Mouse (Mus musculus) liver, embryonic 14.5 days (tissue): Measurements from ENCODE around the gene Oas1e. TPM values are rescaled to one million over a fixed set of nuclear protein-coding genes. Genes with fewer than 3 reads are reported as not detected.
"Not testable (repeated sequence)": the region's sequence is repeated elsewhere in the genome, so short reads cannot be mapped to it uniquely, and the experiment has no call there.

Experiments
- ATAC-seq: fragments of 200-750 bp; cut with Nextera tagmentation; 2 replicates; pipeline ENCODE4 v1.8.0; 2017; ENCODE audit warnings: moderate number of reproducible peaks, mild to moderate bottlenecking, moderate library complexity; ENCODE audit not compliant: insufficient read depth
- DNase-seq, 3 experiments: peaks; one replicate each; pipeline ENCODE4 v3.0.0-alpha.2; 2012 to 2013; ENCODE audit warnings: low read depth in 3 of 3, low spot score in 3 of 3
- H3K27ac ChIP-seq: fragments of 300-500 bp; sonication (generic); 2 replicates; pipeline ENCODE4 v1.5.1; 2014; ENCODE audit warnings: moderate library complexity, mild to moderate bottlenecking, control low read depth, inconsistent platforms
- H3K27me3 ChIP-seq: fragments of 300-500 bp; sonication (generic); 2 replicates; pipeline ENCODE4 v1.6.1; 2014; ENCODE audit warnings: mild to moderate bottlenecking, low read length, moderate library complexity; ENCODE audit not compliant: control insufficient read depth, insufficient read depth
- H3K36me3 ChIP-seq: fragments of 300-500 bp; sonication (generic); replicated peaks from 2 replicates; pipeline ENCODE4 v1.6.1; 2014; ENCODE audit warnings: low read depth; ENCODE audit not compliant: control insufficient read depth, insufficient read depth
- H3K4me1 ChIP-seq, 2 experiments: fragments of 200-500 bp in 1 of 2; fragments of 300-500 bp in 1 of 2; sonication (generic) in 1 of 2; replicated peaks; 2 replicates each; pipeline ENCODE4 v1.6.1; 2012 to 2014; ENCODE audit warnings: antibody characterized with exemption in 1 of 2, inconsistent platforms in 1 of 2, low read length in 1 of 2; ENCODE audit not compliant: control insufficient read depth in 2 of 2, insufficient read depth in 2 of 2
- H3K4me2 ChIP-seq: fragments of 300-500 bp; sonication (generic); 2 replicates; pipeline ENCODE4 v1.6.1; 2014; ENCODE audit warnings: low read depth, mild to moderate bottlenecking, control low read depth, moderate library complexity
- H3K4me3 ChIP-seq, 2 experiments: fragments of 200-500 bp in 1 of 2; fragments of 300-500 bp in 1 of 2; sonication (generic) in 1 of 2; 2 replicates each; pipeline ENCODE4 v1.5.1; 2012 to 2014; ENCODE audit warnings: low read depth in 2 of 2, low read length in 2 of 2, mild to moderate bottlenecking in 2 of 2, control low read depth in 1 of 2, inconsistent platforms in 1 of 2, moderate library complexity in 1 of 2; ENCODE audit not compliant: insufficient read depth in 1 of 2
- H3K9ac ChIP-seq: fragments of 300-500 bp; sonication (generic); replicated peaks from 2 replicates; pipeline ENCODE4 v1.6.1; 2014; ENCODE audit warnings: mild to moderate bottlenecking, control low read depth, moderate library complexity
- H3K9me3 ChIP-seq: fragments of 300-500 bp; sonication (generic); 2 replicates; pipeline ENCODE4 v1.6.1; 2016; ENCODE audit warnings: low read length, mixed read lengths; ENCODE audit not compliant: control insufficient read depth
- CTCF ChIP-seq: IDR thresholded peaks from 2 replicates; pipeline ENCODE4 v1.5.1; 2016; ENCODE audit warnings: antibody characterized with exemption, low read depth, control low read depth
- EP300 ChIP-seq: IDR thresholded peaks from 2 replicates; pipeline ENCODE4 v1.6.1; 2016; ENCODE audit warnings: antibody characterized with exemption, low read depth
- WGBS: fragments of 180-500 bp; shearing (Covaris S2); extraction: QIAGEN DNeasy Blood & Tissue Kit; methylation state at CpG from one replicate; pipeline ENCODE4 v1.1.7; 2014; ENCODE audit not compliant: insufficient replicate concordance; 5-methylcytosine and 5-hydroxymethylcytosine counted together
- polyA plus RNA-seq, 2 experiments: library from polyadenylated mRNA; depleted of rRNA in 1 of 2; stranded (reverse) in 1 of 2; unstranded in 1 of 2; fragments of >200 nt; fragmentation: Nextera tagmentation in 1 of 2; extraction: Ambion mirVana in 1 of 2; gene quantifications; 2 replicates each; pipeline versions ENCODE4 v1.2.1 to v1.2.3; 2012 to 2014

Oas1e gene
- polyA plus RNA-seq, 2 experiments = not detected

DNA sequence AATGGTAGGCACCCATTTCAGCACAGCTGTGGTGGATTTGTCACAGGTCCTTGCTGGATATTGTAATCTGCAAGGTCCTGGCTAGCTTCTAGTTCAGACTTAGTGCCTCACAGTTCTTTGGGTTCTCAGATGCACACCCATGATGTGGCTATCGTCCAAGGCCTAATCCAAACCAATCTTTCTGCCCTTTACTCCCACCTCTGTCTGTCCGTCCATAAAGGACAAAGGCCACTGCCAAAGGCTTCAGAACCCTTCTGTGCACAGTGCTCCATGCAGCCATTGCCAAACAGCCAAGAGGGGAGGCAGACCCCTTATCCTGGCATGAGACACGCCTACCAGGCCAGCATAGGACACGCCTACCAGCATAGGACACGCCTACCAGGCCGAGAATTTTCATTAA lies 13.8 kb upstream of the Oas1e start:
- H3K27me3 ChIP-seq = no peaks in the 10 kb centered on the region
- no peak overlapping the region for H3K9ac ChIP-seq
- peaks cover 0 to 5% of the 10 kb centered on the region in 2 experiments; a peak in 1 of 4 replicates for H3K4me1 ChIP-seq
- no peak overlapping the region for H3K27ac ChIP-seq
- ATAC-seq = no peak
- no peak for DNase-seq
- H3K4me3 ChIP-seq = no peak overlapping the region
- H3K4me2 ChIP-seq = no peak overlapping the region
- H3K36me3 ChIP-seq = no peaks in the 10 kb centered on the region
- TF ChIP-seq EP300 (no peak), CTCF (no peak)
- H3K9me3 ChIP-seq = no peaks in the 10 kb centered on the region
- WGBS = 25% methylated on average over 6 of the region's 6 CpGs

DNA sequence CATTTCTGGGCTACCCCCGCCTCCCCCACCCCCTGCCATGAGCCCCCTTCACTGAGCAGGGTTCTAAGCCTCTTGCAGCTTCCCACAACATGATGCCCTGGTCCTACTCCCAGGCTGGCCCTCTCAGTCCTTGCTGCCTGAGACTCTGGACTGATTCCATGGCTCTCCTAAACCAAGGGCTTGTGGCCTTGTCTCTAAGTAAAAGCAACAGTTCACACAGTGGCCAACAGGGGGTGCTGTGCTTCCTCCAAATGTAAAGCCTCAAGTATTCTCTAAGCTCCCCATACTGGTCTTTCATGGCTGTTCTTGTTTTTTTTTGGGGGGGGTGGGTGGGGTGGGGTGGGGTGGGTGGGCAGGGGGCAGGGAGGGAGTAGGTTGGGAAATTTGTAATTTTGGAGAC lies 11.1 kb upstream of the Oas1e start:
- WGBS = 92% methylated on average over 1 of the region's 1 CpGs
- Histone ChIP-seq H3K27me3 (no peaks in the 10 kb centered on the region), H3K36me3 (no peaks in the 10 kb centered on the region), H3K9ac (no peak overlapping the region), H3K27ac (no peak overlapping the region), H3K4me3 (no peak overlapping the region), H3K4me1 (no peaks in the 10 kb centered on the region), H3K4me2 (no peak overlapping the region), H3K9me3 (no peaks in the 10 kb centered on the region)
- TF ChIP-seq EP300 (no peak), CTCF (peak; percentile 79)
- ATAC-seq (no peak), DNase-seq (peak; percentile 40 to 41 (median 40))

DNA sequence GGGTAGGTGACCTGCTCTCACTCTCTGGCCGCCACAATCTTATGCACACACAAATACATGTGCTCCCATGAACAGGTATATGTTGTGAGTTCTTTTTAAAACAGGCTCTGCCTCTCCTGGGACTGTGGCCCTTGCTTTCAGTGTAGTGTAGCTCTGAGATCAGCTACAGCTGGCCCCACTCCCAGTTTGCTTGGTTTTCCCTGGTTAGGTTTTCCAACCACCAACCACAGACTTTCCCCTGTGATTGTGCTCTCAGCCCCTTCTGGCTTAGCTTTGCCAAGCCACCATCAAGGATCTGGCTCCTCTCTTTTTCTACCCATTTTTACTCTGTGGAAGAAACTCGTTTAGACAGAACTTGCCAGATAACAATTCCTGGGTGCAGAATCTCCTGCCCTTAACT lies 8.3 kb upstream of the Oas1e start:
- H3K9me3 ChIP-seq = no peaks in the 10 kb centered on the region
- H3K27me3 ChIP-seq = no peaks in the 10 kb centered on the region
- H3K27ac ChIP-seq = no peak overlapping the region
- H3K4me3 ChIP-seq = no peak overlapping the region
- no peak overlapping the region for H3K4me2 ChIP-seq
- no peak for DNase-seq
- no peaks in the 10 kb centered on the region for H3K4me1 ChIP-seq
- TF ChIP-seq EP300 (no peak), CTCF (no peak)
- H3K9ac ChIP-seq = no peak overlapping the region
- no peak for ATAC-seq
- WGBS = 36% methylated on average over 2 of the region's 2 CpGs
- no peaks in the 10 kb centered on the region for H3K36me3 ChIP-seq

DNA sequence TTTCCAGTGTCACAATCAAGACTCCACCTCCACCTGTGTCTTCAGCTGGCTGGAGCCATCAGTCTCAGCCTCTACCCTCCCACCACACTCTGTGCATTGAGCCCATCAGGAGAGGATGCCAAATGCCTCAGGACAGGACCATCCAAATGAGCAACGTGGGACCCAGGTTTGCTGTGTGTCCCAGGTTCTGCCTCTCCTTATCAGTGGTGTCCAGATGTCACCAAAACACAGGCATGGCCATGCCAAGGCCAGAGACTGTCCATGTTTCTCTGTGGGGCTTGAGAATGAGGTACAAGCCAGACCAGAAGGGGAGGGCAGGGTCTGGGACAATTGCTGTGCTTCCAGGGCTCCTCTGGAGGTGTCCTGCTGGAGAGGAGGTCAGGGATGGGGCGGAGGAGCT lies 3.6 kb upstream of the Oas1e start:
- not testable (repeated sequence) for H3K27me3 ChIP-seq, ATAC-seq, H3K9me3 ChIP-seq, DNase-seq, H3K4me3 ChIP-seq, H3K36me3 ChIP-seq, H3K9ac ChIP-seq, H3K4me1 ChIP-seq, H3K27ac ChIP-seq, H3K4me2 ChIP-seq
- 20% methylated on average over 2 of the region's 2 CpGs for WGBS

DNA sequence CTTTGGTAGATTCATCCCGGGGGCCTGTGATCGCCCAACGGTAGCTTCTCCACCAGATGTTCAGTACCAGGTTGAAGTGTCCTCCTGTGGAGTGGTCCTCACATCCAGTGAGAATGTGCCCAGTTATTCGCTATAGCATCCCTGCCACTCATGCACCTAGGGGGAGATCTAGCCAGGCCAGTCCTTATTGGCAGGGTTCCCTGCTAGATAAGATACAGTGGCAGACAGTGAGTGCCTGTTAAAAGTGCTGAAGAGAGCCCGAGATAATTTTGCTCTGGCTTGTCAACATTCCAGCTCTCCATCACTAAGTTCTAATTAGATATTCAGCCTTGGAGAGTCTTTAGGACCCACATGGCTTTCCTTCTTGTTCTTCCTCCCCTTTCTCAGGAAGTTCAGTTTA lies 2.8 kb upstream of the Oas1e start:
- H3K4me3 ChIP-seq, H3K4me2 ChIP-seq, H3K27ac ChIP-seq, H3K36me3 ChIP-seq, DNase-seq, ATAC-seq, H3K4me1 ChIP-seq, H3K27me3 ChIP-seq, H3K9ac ChIP-seq, H3K9me3 ChIP-seq: not testable (repeated sequence)
- 63% methylated on average over 5 of the region's 5 CpGs for WGBS

DNA sequence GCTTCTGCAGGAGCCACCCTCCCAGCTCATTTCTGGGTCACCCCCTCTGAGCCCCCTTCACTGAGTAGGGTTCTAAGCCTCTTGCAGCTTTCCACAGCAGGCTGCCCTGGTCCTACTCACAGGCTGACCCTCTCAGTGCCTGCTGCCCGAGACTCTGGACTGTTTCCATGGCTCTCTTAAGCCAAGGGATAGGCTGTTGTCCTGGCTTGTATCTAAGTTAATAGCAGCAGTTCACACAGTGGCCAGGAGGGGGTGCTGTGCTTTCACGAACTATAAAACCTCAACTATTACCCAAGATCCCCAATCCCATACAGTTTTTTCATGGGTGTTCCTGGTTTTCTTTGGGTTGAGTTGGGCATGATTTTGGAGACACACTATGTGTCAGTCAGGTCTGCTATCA lies 2.3 kb downstream of the Oas1e start:
- no peak for DNase-seq

More for the DNA sequence above, 2.3 kb downstream of the Oas1e start:
- no peaks in the 10 kb centered on the region for H3K4me1 ChIP-seq
- H3K4me3 ChIP-seq = no peak overlapping the region
- WGBS = 4% methylated on average over 2 of the region's 2 CpGs
- no peak overlapping the region for H3K4me2 ChIP-seq
- no peaks in the 10 kb centered on the region for H3K27me3 ChIP-seq
- no peaks in the 10 kb centered on the region for H3K36me3 ChIP-seq
- TF ChIP-seq EP300 = no peak
- peak; percentile 81 for TF ChIP-seq CTCF
- ATAC-seq = no peak
- no peaks in the 10 kb centered on the region for H3K9me3 ChIP-seq
- H3K9ac ChIP-seq = no peak overlapping the region
- no peak overlapping the region for H3K27ac ChIP-seq
